In the genomic region with DNA sequence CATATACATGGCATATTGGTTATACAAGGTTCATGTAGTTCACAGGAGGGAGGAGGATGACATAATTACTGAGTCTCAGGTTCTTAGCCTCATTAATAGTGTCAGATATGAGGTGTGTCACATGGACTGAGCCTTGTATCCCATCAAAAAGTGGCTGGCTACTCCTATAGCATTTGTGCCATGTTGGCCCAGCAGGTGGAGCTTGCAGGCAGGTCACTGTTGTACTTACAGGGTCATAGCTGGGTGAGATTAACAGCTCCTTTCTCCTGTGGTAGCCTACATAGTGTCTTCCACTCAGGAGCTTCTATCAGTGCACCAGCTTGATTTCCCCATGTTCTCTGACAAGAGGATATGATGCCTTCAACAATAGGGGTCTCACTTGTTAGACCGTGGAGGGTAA, we compare ENCODE assay signal across 24 mouse cellular contexts.
A peak's percentile ranks its signal among the peaks of the same experiment; 100 is the strongest.
DNase-seq lines count a peak whose midpoint lies in the region; ATAC-seq and TF ChIP-seq lines count a peak whose summit lies in the region.
"Had no signal": no experiment of that assay in that cellular context is flagged by ENCODE, and none has a peak within 500 bp of the region (broad histone marks: within the 10 kb centered on the region; RNA-seq: fewer than 3 reads in every experiment).

No protein-coding gene starts in this region.

- H3K27me3 ChIP-seq in intestine, postnatal 0 days (replicated peaks; ENCODE audit: control insufficient read depth, insufficient read depth, low read length), result no peaks in the 10 kb centered on the region
- no peaks in the 10 kb centered on the region for H3K27me3 ChIP-seq in intestine, embryonic 16.5 days (replicated peaks; ENCODE audit: control insufficient read depth, insufficient read depth, low read length)
- H3K27me3 ChIP-seq in lung, postnatal 0 days (replicated peaks; ENCODE audit: insufficient read depth, low read length), result no peaks in the 10 kb centered on the region
- no peaks in the 10 kb centered on the region for H3K27me3 ChIP-seq in MEL (ENCODE audit: control insufficient read depth in 1 of 2, insufficient read depth in 2 of 2, low read length in 2 of 2)
- no peaks in the 10 kb centered on the region for H3K27me3 ChIP-seq in hindbrain, embryonic 16.5 days (replicated peaks; ENCODE audit: control insufficient read depth, insufficient read depth, low read length)
- H3K27me3 ChIP-seq: embryonic facial prominence, embryonic 15.5 days; limb, embryonic 12.5 days had no signal

- no peak for TF ChIP-seq POLR2A in MEL (IDR thresholded peaks at IDR 0.05; ENCODE audit: control insufficient read depth in 1 of 2, insufficient read depth in 1 of 2, low read depth in 1 of 2, low read length in 2 of 2, poor library complexity in 1 of 2)

- H3K36me3 ChIP-seq in intestine, postnatal 0 days (ENCODE audit: control insufficient read depth, insufficient read depth), result no peaks in the 10 kb centered on the region
- no peaks in the 10 kb centered on the region for H3K36me3 ChIP-seq in intestine, embryonic 16.5 days (ENCODE audit: control insufficient read depth, insufficient read depth, low read length)
- no peaks in the 10 kb centered on the region for H3K36me3 ChIP-seq in lung, postnatal 0 days (ENCODE audit: insufficient read depth, low read length)
- no peaks in the 10 kb centered on the region for H3K36me3 ChIP-seq in MEL (ENCODE audit: control insufficient read depth in 1 of 2, insufficient read depth in 2 of 2, low read length in 2 of 2)
- no peaks in the 10 kb centered on the region for H3K36me3 ChIP-seq in hindbrain, embryonic 16.5 days (ENCODE audit: control insufficient read depth, insufficient read depth, low read length)
- H3K36me3 ChIP-seq: embryonic facial prominence, embryonic 15.5 days; heart, embryonic 10.5 days; hindbrain, embryonic 10.5 days had no signal

- H3K4me3 ChIP-seq in intestine, postnatal 0 days (ENCODE audit: low read depth, low read length), result no peak overlapping the region
- no peak overlapping the region for H3K4me3 ChIP-seq in intestine, embryonic 16.5 days (ENCODE audit: low read length)
- no peak overlapping the region for H3K4me3 ChIP-seq in lung, postnatal 0 days (ENCODE audit: low read depth, low read length)
- H3K4me3 ChIP-seq in MEL (ENCODE audit: control insufficient read depth in 1 of 2, insufficient read depth in 1 of 2, low read depth in 2 of 2, low read length in 2 of 2), result no peak overlapping the region
- H3K4me3 ChIP-seq in hindbrain, embryonic 16.5 days (ENCODE audit: low read length), result no peak overlapping the region
- H3K4me3 ChIP-seq: embryonic facial prominence, embryonic 15.5 days; heart, embryonic 10.5 days; hindbrain, embryonic 10.5 days; layer of hippocampus, adult 2 months; limb, embryonic 12.5 days had no signal

- H3K79me2 ChIP-seq in MEL (ENCODE audit: control insufficient read depth, insufficient read depth, low read length, poor library complexity), result no peaks in the 10 kb centered on the region

- no peak for ATAC-seq in intestine, postnatal 0 days
- ATAC-seq in intestine, embryonic 16.5 days, result no peak
- ATAC-seq in lung, postnatal 0 days, result no peak
- peak; percentile 65 for ATAC-seq in megakaryocyte-erythroid progenitor cell, adult 5-6 weeks (replicated peaks; ENCODE audit: low FRiP score, low TSS enrichment, poor library complexity, severe bottlenecking)
- ATAC-seq in hindbrain, embryonic 16.5 days, result no peak
- ATAC-seq: CD4-positive, CD25-positive, alpha-beta regulatory T cell, adult 4 months; forebrain, embryonic 14.5 days; hindbrain, postnatal 0 days had no signal

- WGBS in intestine, postnatal 0 days, result 91% methylated on average over 1 of the region's 1 CpGs
- WGBS in intestine, embryonic 16.5 days, result 74% methylated on average over 1 of the region's 1 CpGs
- WGBS in lung, postnatal 0 days, result 83% methylated on average over 1 of the region's 1 CpGs
- WGBS in hindbrain, embryonic 16.5 days, result 79% methylated on average over 1 of the region's 1 CpGs

- TF ChIP-seq EP300 in lung, postnatal 0 days (IDR thresholded peaks at IDR 0.05), result no peak
- TF ChIP-seq EP300 in MEL (IDR thresholded peaks at IDR 0.05; ENCODE audit: low read depth in 1 of 2, low read length in 2 of 2), result no peak

- no peak; the same call in 1 of the 2 replicates for TF ChIP-seq RAD21 in MEL (IDR thresholded peaks at IDR 0.05; ENCODE audit: low read depth, low read length)

- no peaks in the 10 kb centered on the region for H3K4me1 ChIP-seq in intestine, postnatal 0 days (replicated peaks; ENCODE audit: control insufficient read depth, insufficient read depth, low read length)
- H3K4me1 ChIP-seq in intestine, embryonic 16.5 days (ENCODE audit: control insufficient read depth, insufficient read depth, low read length), result no peaks in the 10 kb centered on the region
- H3K4me1 ChIP-seq in lung, postnatal 0 days (ENCODE audit: insufficient read depth, low read depth, low read length), result no peaks in the 10 kb centered on the region
- no peaks in the 10 kb centered on the region for H3K4me1 ChIP-seq in MEL (ENCODE audit: control insufficient read depth in 1 of 2, insufficient read depth in 2 of 2, low read length in 2 of 2)
- H3K4me1 ChIP-seq in hindbrain, embryonic 16.5 days (ENCODE audit: control insufficient read depth, insufficient read depth, low read depth, low read length), result no peaks in the 10 kb centered on the region
- H3K4me1 ChIP-seq: embryonic facial prominence, embryonic 15.5 days; heart, embryonic 10.5 days; hindbrain, embryonic 10.5 days; limb, embryonic 12.5 days had no signal

- DNase-seq in lung, postnatal 0 days (ENCODE audit: low spot score), result no peak
- DNase-seq in lung, postnatal 4 days, result no peak
- no peak for DNase-seq in MEL (ENCODE audit: low read depth, low spot score)
- no peak for DNase-seq in testis, postnatal 10 days (ENCODE audit: low spot score)
- DNase-seq: adrenal gland, postnatal 36 days; cerebellum, adult 9-10 months; kidney, adult 2 months; layer of hippocampus, postnatal 36 days; lung, postnatal 10 days; spleen, adult 18-20 months; thymus, postnatal 4 days had no signal

- peak; percentile 68 for TF ChIP-seq CTCF in intestine, postnatal 0 days (IDR thresholded peaks at IDR 0.05; ENCODE audit: low read depth)
- peak; percentile 23; the same call in 1 of the 2 replicates for TF ChIP-seq CTCF in lung, postnatal 0 days (IDR thresholded peaks at IDR 0.05)
- peak in 2 of 3 experiments; percentile 8 to 18; a peak in 2 of 6 replicates for TF ChIP-seq CTCF in MEL (IDR thresholded peaks at IDR 0.05 in 2 of 3, conservative IDR thresholded peaks at IDR 0.05 in 1 of 3; ENCODE audit: control insufficient read depth in 1 of 3, insufficient read depth in 1 of 3, low read depth in 2 of 3, low read length in 3 of 3, poor library complexity in 1 of 3, severe bottlenecking in 1 of 3)

- no peak overlapping the region for H3K9ac ChIP-seq in intestine, postnatal 0 days (ENCODE audit: low read depth, low read length)
- no peak overlapping the region for H3K9ac ChIP-seq in intestine, embryonic 16.5 days (ENCODE audit: low read depth, low read length)
- no peak overlapping the region for H3K9ac ChIP-seq in lung, postnatal 0 days (replicated peaks; ENCODE audit: low read depth)
- H3K9ac ChIP-seq in MEL (ENCODE audit: control insufficient read depth, low read depth, low read length, poor library complexity, severe bottlenecking), result no peak overlapping the region
- no peak overlapping the region for H3K9ac ChIP-seq in hindbrain, embryonic 16.5 days (ENCODE audit: low read depth, low read length)
- H3K9ac ChIP-seq: embryonic facial prominence, embryonic 15.5 days; limb, embryonic 12.5 days had no signal

- H3K27ac ChIP-seq in intestine, postnatal 0 days (ENCODE audit: low read depth, low read length), result no peak overlapping the region
- no peak overlapping the region for H3K27ac ChIP-seq in intestine, embryonic 16.5 days (ENCODE audit: low read length)
- no peak overlapping the region for H3K27ac ChIP-seq in lung, postnatal 0 days (ENCODE audit: low read length)
- H3K27ac ChIP-seq in MEL (ENCODE audit: control insufficient read depth, low read depth, low read length), result no peak overlapping the region
- no peak overlapping the region for H3K27ac ChIP-seq in hindbrain, embryonic 16.5 days (ENCODE audit: low read depth, low read length)
- H3K27ac ChIP-seq: embryonic facial prominence, embryonic 15.5 days; heart, embryonic 10.5 days; hindbrain, embryonic 10.5 days; hindbrain, postnatal 0 days; layer of hippocampus, adult 2 months; limb, embryonic 12.5 days had no signal

- H3K4me2 ChIP-seq in intestine, postnatal 0 days (replicated peaks; ENCODE audit: low read depth), result no peak overlapping the region
- H3K4me2 ChIP-seq in intestine, embryonic 16.5 days (ENCODE audit: low read depth, low read length), result no peak overlapping the region
- no peak overlapping the region for H3K4me2 ChIP-seq in lung, postnatal 0 days (replicated peaks; ENCODE audit: low read depth, low read length)
- no peak overlapping the region for H3K4me2 ChIP-seq in hindbrain, embryonic 16.5 days (ENCODE audit: low read length)
- H3K4me2 ChIP-seq: embryonic facial prominence, embryonic 15.5 days; limb, embryonic 12.5 days had no signal

- no peaks in the 10 kb centered on the region for H3K9me3 ChIP-seq in intestine, postnatal 0 days (ENCODE audit: control insufficient read depth)
- no peaks in the 10 kb centered on the region for H3K9me3 ChIP-seq in intestine, embryonic 16.5 days (ENCODE audit: control insufficient read depth, low read length)
- no peaks in the 10 kb centered on the region for H3K9me3 ChIP-seq in lung, postnatal 0 days (ENCODE audit: low read length)
- no peaks in the 10 kb centered on the region for H3K9me3 ChIP-seq in MEL (replicated peaks; ENCODE audit: insufficient read depth, low read length)
- no peaks in the 10 kb centered on the region for H3K9me3 ChIP-seq in hindbrain, embryonic 16.5 days (ENCODE audit: control insufficient read depth, low read length)
- H3K9me3 ChIP-seq: embryonic facial prominence, embryonic 15.5 days; G1E; heart, embryonic 10.5 days; hindbrain, embryonic 10.5 days; limb, embryonic 12.5 days had no signal

TF ChIP-seq in MEL, 35 proteins besides CTCF, POLR2A, EP300 and RAD21 (continues in another document):
- TF ChIP-seq SIN3A (IDR thresholded peaks at IDR 0.05; ENCODE audit: low read length) (no peak), CHD1 (IDR thresholded peaks at IDR 0.05; ENCODE audit: low read depth, low read length) (no peak), POLR2AphosphoS2 (IDR thresholded peaks at IDR 0.05; ENCODE audit: low read length) (no peak), E2F4 (IDR thresholded peaks at IDR 0.05; ENCODE audit: borderline replicate concordance, low read depth, low read length) (no peak), TCF12 (IDR thresholded peaks at IDR 0.05; ENCODE audit: low read depth, low read length) (no peak), BHLHE40 (IDR thresholded peaks at IDR 0.05; ENCODE audit: borderline replicate concordance, low read depth, low read length) (no peak), TAL1 (IDR thresholded peaks at IDR 0.05; ENCODE audit: low read length) (no peak), NELFE (IDR thresholded peaks at IDR 0.05; ENCODE audit: low read depth, low read length) (no peak), ZKSCAN1 (IDR thresholded peaks at IDR 0.05; ENCODE audit: low read depth, low read length) (no peak), TBP (IDR thresholded peaks at IDR 0.05; ENCODE audit: low read depth, low read length) (no peak), MXI1 (IDR thresholded peaks at IDR 0.05; ENCODE audit: low read depth, low read length) (no peak), SMC3 (IDR thresholded peaks at IDR 0.05; ENCODE audit: low read depth, low read length) (no peak; the same call in 1 of the 2 replicates)

Comparison
In these comparisons a context has a peak if more than half of its experiments do, and no peak if none do; other contexts are left out.
1. CTCF ChIP-seq: peak in every context shown above with its lines; median percentile 68 in intestine, postnatal 0 days; 23 in lung, postnatal 0 days; 13 in MEL.